ENCODE assay signal across 17 mouse cellular contexts in genomic region chr9:91048569-91048968, GRCm38 (mm10).
DNase-seq lines count a peak whose midpoint lies in the region; ATAC-seq and TF ChIP-seq lines count a peak whose summit lies in the region.
"Had no signal": no experiment of that assay in that cellular context is flagged by ENCODE, and none has a peak within 500 bp of the region (broad histone marks: within the 10 kb centered on the region; RNA-seq: fewer than 3 reads in every experiment).

No protein-coding gene starts in this region.

- peak; percentile 27; the same call in 1 of the 2 replicates for TF ChIP-seq CTCF in gastrocnemius, adult 2 months (IDR thresholded peaks at IDR 0.05)
- peak; percentile 29 for TF ChIP-seq CTCF in layer of hippocampus, adult 2 months (conservative IDR thresholded peaks at IDR 0.05)
- TF ChIP-seq CTCF in CH12.LX (conservative IDR thresholded peaks at IDR 0.05 in 1 of 2, IDR thresholded peaks at IDR 0.05 in 1 of 2; ENCODE audit: low read depth in 2 of 2, low read length in 2 of 2): peak; percentile 34 to 75; a peak in 3 of 4 replicates

- no peak for ATAC-seq in activated CD4-positive, CD25-positive, alpha-beta regulatory T cell, adult 4 months
- ATAC-seq: forebrain, embryonic 16.5 days had no signal

- intact Hi-C loops in gastrocnemius, adult 2 months (cut with DNase I): no loop called here

- TF ChIP-seq POLR2A in CH12.LX (IDR thresholded peaks at IDR 0.05; ENCODE audit: low read depth, low read length): no peak

- dilution Hi-C loops in CH12.LX (cut with MboI; ENCODE audit: extremely low pct_ligation_motif_present, extremely low pct_unique_long_range_greater_than_20kb, low sequenced_read_pairs): no loop called here

- peak; percentile 60 for TF ChIP-seq RAD21 in CH12.LX (IDR thresholded peaks at IDR 0.05; ENCODE audit: low read depth, low read length)

- no peaks in the 10 kb centered on the region for H3K9me3 ChIP-seq in CH12.LX (replicated peaks; ENCODE audit: low read length)
- H3K9me3 ChIP-seq: hindbrain, embryonic 12.5 days had no signal

- no peak overlapping the region for H3K4me3 ChIP-seq in gastrocnemius, adult 2 months
- H3K4me3 ChIP-seq in layer of hippocampus, adult 2 months: no peak overlapping the region
- H3K4me3 ChIP-seq in CH12.LX (replicated peaks in 1 of 3; ENCODE audit: low read depth in 2 of 3, low read length in 2 of 3, poor library complexity in 1 of 3): no peak overlapping the region
- H3K4me3 ChIP-seq: hindbrain, embryonic 12.5 days had no signal

- H3K36me3 ChIP-seq in CH12.LX (replicated peaks in 1 of 2; ENCODE audit: control insufficient read depth in 1 of 2, insufficient read depth in 1 of 2, low read length in 1 of 2): no peaks in the 10 kb centered on the region
- H3K36me3 ChIP-seq: hindbrain, embryonic 12.5 days had no signal

- no peak for DNase-seq in gastrocnemius, adult 2 months
- DNase-seq in gastrocnemius, postnatal 25 days: no peak
- DNase-seq in layer of hippocampus, adult 2 months (ENCODE audit: low spot score in 2 of 2): no peak
- no peak for DNase-seq in layer of hippocampus, postnatal 36 days
- DNase-seq in CH12.LX (ENCODE audit: extremely low read depth) (peak; percentile 29), R1 (ENCODE audit: low read depth, low spot score) (peak; percentile 8)
- DNase-seq in right cerebral cortex, postnatal 25 days: no peak
- DNase-seq: B cell, adult 2 months; cerebellum, adult 9-10 months; layer of hippocampus, adult 9-11 months; liver; lung, adult 18-20 months; lung, postnatal 36 days; thymus, postnatal 14 days had no signal

- in situ Hi-C loops in CH12.LX (cut with MboI; ENCODE audit: low pct_ligation_motif_present, low pct_unique_long_range_greater_than_20kb, low sequenced_read_pairs): no loop called here

- H3K4me2 ChIP-seq in CH12.LX (ENCODE audit: insufficient read depth, low read depth, poor library complexity, severe bottlenecking): peak overlapping the region; percentile 29; the same call in 1 of the 2 replicates
- H3K4me2 ChIP-seq: hindbrain, embryonic 12.5 days had no signal

- no peaks in the 10 kb centered on the region for H3K79me2 ChIP-seq in CH12.LX (replicated peaks; ENCODE audit: control insufficient read depth, extremely low read depth, insufficient read depth, poor library complexity, severe bottlenecking)

- no peak for TF ChIP-seq EP300 in CH12.LX (IDR thresholded peaks at IDR 0.05; ENCODE audit: low read length)

- no peak overlapping the region for H3K27ac ChIP-seq in gastrocnemius, adult 2 months
- H3K27ac ChIP-seq in layer of hippocampus, adult 2 months: no peak overlapping the region
- H3K27ac ChIP-seq in CH12.LX (ENCODE audit: insufficient read depth, low read depth): no peak overlapping the region
- H3K27ac ChIP-seq: hindbrain, embryonic 12.5 days had no signal

- peaks cover 0 to 9% of the 10 kb centered on the region in 2 experiments; a peak in 2 of 4 replicates for H3K4me1 ChIP-seq in CH12.LX (ENCODE audit: control insufficient read depth in 1 of 2, insufficient read depth in 2 of 2)
- H3K4me1 ChIP-seq: hindbrain, embryonic 12.5 days had no signal

- no peaks in the 10 kb centered on the region for H3K27me3 ChIP-seq in CH12.LX (replicated peaks)
- H3K27me3 ChIP-seq: hindbrain, embryonic 12.5 days had no signal

- H3K9ac ChIP-seq in CH12.LX (ENCODE audit: insufficient read depth, low read depth): no peak overlapping the region
- H3K9ac ChIP-seq: hindbrain, embryonic 12.5 days had no signal

TF ChIP-seq in CH12.LX, 34 proteins besides CTCF, POLR2A, EP300 and RAD21:
- TF ChIP-seq SMC3 (IDR thresholded peaks at IDR 0.05; ENCODE audit: low read depth, low read length) (peak; percentile 64), IRF4 (IDR thresholded peaks at IDR 0.05; ENCODE audit: low read depth, low read length) (peak; percentile 20; the same call in 1 of the 2 replicates), MAX (IDR thresholded peaks at IDR 0.05; ENCODE audit: low read length) (no peak)

Comparison
In these comparisons a context has a peak if more than half of its experiments do, and no peak if none do; other contexts are left out.
1. DNase-seq: peak in CH12.LX (single experiment) and R1 (single experiment); none in gastrocnemius, adult 2 months (single experiment), gastrocnemius, postnatal 25 days (single experiment), layer of hippocampus, adult 2 months (0 of 2), layer of hippocampus, postnatal 36 days (0 of 2) and right cerebral cortex, postnatal 25 days (single experiment).
2. Peak in every context shown above with its lines, with median percentiles within 50 percentile points of each other: CTCF ChIP-seq.